Mouse (Mus musculus): ENCODE data around the gene Rbms3.

DNA sequence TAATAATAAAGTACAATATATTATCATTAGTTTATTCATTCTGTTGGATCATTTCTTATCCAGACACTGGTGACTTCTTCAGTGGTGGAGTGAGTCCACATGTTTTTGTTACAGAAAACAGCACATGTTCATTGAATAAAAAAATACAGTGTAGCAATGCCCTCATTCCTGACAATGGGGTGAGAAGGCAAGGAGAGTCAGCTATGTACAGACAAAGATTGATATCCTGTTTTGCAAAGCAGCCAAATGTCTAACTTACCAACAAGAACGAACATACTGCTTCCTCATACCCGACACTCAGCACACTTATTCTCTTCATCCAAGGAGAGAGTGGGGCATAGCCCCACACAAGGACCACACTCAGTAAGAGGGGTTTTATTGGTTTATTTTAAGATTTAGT lies 559.1 kb downstream of the Rbms3 start:
- TF ChIP-seq CTCF (conservative IDR thresholded peaks at IDR 0.05; ENCODE audit: insufficient read depth, insufficient read length, low read depth, low read length) (no peak), POLR2A (IDR thresholded peaks at IDR 0.05; ENCODE audit: low read depth, low read length) (no peak)
